Mouse (Mus musculus) monocyte, adult 5-6 weeks (primary cell): ENCODE data around the gene Gm17190. TPM values are rescaled to one million over a fixed set of nuclear protein-coding genes. Genes with fewer than 3 reads are reported as not detected.
"Not testable (repeated sequence)": the region's sequence is repeated elsewhere in the genome, so short reads cannot be mapped to it uniquely, and the experiment has no call there.

Experiments
- ATAC-seq: fragments of 153-309, 156-312 bp; replicated peaks from 2 replicates; pipeline ENCODE4 v1.8.0; 2017; ENCODE audit warnings: mild to moderate bottlenecking; ENCODE audit not compliant: low TSS enrichment, insufficient number of reproducible peaks, severe bottlenecking, poor library complexity, low FRiP score
- total RNA-seq: library from RNA; stranded (forward); fragments of 200-1000, 200-491, 200-594 nt; gene quantifications from 3 replicates; pipeline ENCODE4 v1.2.3, GENCODE M21; 2017

Gene Gm17190
- total RNA-seq, result not detected in 3 replicates

GRCm38 (mm10) chr13:96081754-96082153 lies at the start of gene Gm17190:
Gm17190 (plus strand) TSS chr13:96082054.
- ATAC-seq, result not testable (repeated sequence)

DNA sequence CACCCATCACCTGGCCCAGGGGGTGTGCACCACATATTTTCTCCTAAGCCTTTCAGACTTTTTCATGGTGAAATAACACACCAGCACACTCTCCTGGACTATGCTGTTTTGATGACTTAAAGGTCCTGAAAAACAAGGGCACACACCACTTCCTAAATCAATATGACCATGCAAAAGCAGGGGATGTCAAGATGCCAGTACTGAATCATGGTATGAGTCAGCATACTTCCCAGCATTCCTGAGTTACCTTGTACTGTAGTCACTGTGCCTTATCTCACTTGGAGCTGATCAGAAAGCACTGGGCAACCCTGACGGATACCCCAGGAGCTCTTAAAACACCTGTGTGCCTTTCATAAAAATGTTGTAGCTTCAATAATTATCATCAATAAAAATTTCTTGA lies 42.3 kb upstream of the Gm17190 start:
- ATAC-seq, result no peak

GRCm38 (mm10) chr13:96040275-96041042 lies 41.4 kb upstream of the Gm17190 start:
- no peak for ATAC-seq

- no peak for ATAC-seq
These were observed 36.5 kb upstream of the Gm17190 start for GRCm38 (mm10) chr13:96045396-96045795.

DNA sequence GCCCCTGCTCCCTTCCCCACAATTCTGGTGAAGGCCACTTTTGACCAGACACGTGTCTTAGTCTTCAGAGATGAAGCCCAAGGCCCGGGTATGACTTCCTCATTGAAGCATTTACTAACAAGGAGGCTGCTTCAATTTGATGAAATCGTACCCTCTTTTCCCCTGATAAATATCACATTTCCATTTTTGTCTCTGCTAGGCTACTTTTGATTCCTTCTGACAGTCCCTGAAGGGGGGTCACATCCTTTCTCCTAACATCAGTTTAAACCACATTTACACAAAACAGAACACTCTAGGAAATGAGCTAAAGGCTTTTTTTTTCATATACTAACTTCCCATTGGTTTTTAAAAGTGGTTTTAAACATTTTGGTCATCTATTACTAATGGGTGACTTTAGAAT lies 29.1 kb upstream of the Gm17190 start:
- ATAC-seq, result no peak

- no peak for ATAC-seq
These were observed 8.3 kb upstream of the Gm17190 start for GRCm38 (mm10) chr13:96073555-96073954.

DNA sequence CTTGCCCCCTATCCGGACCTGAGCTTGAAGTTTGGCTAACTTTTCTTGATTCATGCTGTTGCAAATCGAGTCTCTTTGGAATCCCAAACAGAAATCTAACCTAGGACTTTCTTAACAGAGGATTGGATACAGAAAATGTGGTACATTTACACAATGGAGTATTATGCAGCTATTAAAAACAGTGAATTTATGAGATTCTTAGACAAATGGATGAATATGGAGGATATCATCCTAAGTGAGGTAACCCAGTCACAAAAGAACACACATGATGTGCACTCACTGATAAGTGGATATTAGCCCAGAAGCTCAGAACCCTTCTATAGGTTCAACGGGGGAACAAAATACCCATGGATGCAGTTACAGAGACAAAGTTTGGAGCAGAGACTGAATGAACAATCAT lies 578 bp upstream of the Gm17190 start, which contains the start of gene Gm20075:
Gene Gm20075 (minus strand): TSS at position 101 of the 400 bp plus-strand sequence.
- not testable (repeated sequence) for ATAC-seq

- no peak for ATAC-seq
These were observed 3.9 kb downstream of the Gm17190 start for GRCm38 (mm10) chr13:96085581-96086302.

DNA sequence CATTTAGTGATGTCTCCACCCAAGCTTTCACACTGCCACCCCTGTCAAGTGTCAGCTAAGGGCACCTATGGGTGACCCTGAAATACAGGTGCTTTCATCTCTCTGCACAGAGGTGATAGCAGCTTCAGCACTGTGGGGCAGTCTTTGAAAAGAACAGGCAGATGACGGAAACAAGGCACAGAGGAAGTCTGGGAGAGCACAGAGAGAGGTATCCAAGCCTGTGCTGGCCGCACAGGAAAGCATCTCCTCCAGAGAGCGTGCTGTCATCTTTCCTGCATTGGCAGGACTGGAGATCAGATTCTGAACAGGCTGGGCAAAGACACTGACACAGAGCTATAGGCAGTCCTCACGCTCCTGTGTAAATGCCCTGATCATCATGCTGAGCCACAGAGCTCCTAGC lies 9.1 kb downstream of the Gm17190 start:
- no peak for ATAC-seq

DNA sequence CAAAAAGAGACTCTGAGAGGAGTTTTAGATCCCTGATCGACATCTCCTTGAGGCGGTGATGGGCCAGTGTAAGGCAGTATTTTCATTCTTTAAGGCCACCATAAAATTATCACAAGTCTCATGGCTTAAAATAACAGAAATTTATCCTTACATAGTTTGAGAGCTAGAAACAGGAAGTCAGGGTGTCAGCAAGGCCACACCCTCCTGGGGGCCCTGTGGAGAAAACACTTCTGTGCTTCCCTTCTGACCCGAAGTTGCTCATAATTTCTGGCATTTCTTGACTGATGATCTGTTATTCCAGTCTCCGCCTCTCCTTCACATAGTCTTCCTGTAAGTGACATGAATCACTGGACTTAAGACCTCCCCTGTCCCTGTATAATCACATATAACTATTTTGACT lies 24.5 kb downstream of the Gm17190 start:
- ATAC-seq, result peak; percentile 80

- ATAC-seq, result no peak
These were observed 28.9 kb downstream of the Gm17190 start for GRCm38 (mm10) chr13:96110767-96111166.

DNA sequence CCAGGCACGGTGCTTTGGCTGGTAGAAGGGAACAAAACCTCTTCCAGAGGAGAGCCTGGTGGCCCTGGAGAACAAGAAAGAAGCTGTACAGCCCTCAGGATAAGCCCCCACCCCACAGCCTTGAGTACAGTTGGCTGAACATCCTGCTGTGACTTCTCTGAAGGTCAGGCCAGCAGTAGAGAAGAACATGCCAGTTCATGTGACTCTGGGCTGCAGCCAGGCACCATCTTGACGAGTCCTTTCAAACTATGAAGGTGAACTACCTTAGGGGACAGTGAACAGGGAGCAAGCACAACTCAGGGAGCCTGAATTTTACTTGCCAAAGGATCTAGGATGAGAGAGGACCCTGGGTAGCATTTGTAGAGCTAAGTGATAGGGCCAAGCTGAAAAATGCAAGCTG lies 30.9 kb downstream of the Gm17190 start:
- ATAC-seq, result no peak

- ATAC-seq, result no peak
These were observed 43.2 kb downstream of the Gm17190 start for GRCm38 (mm10) chr13:96125011-96125410.

- no peak for ATAC-seq
These were observed 44.8 kb downstream of the Gm17190 start for GRCm38 (mm10) chr13:96126669-96127068.

GRCm38 (mm10) chr13:96129081-96129480 lies 47.2 kb downstream of the Gm17190 start:
- ATAC-seq, result no peak

GRCm38 (mm10) chr13:96131050-96131449 lies 49.2 kb downstream of the Gm17190 start:
- no peak for ATAC-seq

- ATAC-seq, result no peak
These were observed 50.1 kb downstream of the Gm17190 start for GRCm38 (mm10) chr13:96131911-96132310.

DNA sequence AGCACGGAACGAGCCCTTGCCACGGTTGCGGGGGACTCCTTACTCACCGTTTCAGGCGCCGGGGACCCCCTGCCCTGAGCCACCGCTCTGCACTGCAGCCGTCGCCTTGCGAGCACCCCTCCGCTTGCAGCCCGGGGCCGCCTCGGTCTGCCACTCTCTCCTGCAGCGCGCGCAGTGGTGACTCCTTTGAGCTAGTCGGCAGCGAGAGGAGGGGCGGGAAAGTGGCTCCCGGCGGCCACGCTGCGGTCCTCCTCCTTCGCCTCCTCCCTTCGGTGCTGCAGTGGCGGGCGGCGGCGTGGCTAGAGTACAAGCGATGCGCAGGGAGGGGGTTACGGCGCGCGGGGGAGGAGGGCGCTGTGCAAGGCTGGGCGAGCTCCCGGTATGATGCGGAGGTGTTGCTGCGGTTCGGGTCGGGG lies 50.6 kb downstream of the Gm17190 start, which contains the start of gene Sv2c:
Gene Sv2c (minus strand): TSS at position 177 of the 416 bp plus-strand sequence.
- ATAC-seq, result no peak
